Mouse (Mus musculus) layer of hippocampus, adult 2 months (tissue): ENCODE measurements at regions not wholly inside any gene's neighbourhood (a gene's known extent, or its start where the extent isn't known, plus 50 kb on each side); places are given as distances from the start of the nearest gene placed in this dataset.

Experiments used
- DNase-seq, 2 experiments: peaks; one replicate each; pipeline ENCODE4 v3.0.0; 2022; ENCODE audit warnings: low spot score in 2 of 2
- H3K27ac ChIP-seq: fragments of 200-600 bp; 2 replicates; pipeline ENCODE4 v1.8.1; 2022
- H3K4me3 ChIP-seq: fragments of 200-600 bp; 2 replicates; pipeline ENCODE4 v1.8.1; 2022; ENCODE audit warnings: mild to moderate bottlenecking
- CTCF ChIP-seq: fragments of 200-600 bp; conservative IDR thresholded peaks from 2 replicates; pipeline ENCODE4 v1.8.1; 2022; ENCODE audit warnings: antibody characterized with exemption, mild to moderate bottlenecking, moderate library complexity

DNA sequence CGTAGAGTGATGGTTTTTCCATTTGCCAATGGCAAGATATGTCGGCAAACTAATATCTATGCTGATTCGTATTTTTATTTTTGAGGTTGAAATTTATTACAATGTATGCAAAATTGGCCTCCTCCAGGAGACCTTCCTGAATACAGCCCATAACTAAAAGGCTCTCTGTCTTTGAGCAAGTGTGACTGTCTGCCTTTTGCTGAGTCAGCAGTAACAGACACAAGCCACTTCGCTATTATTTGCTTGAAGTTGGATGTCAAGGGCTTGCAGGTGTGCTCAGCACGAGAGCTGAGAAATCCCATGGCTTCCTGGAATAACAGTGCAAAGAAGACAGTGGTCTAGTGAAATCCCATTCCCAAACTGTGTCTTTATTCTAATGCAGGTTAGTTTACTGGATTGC is 56.9 kb downstream of the Dmrt2 start:
- no peak for TF ChIP-seq CTCF
- H3K27ac ChIP-seq, result no peak overlapping the region
- no peak overlapping the region for H3K4me3 ChIP-seq
- DNase-seq, result no peak

DNA sequence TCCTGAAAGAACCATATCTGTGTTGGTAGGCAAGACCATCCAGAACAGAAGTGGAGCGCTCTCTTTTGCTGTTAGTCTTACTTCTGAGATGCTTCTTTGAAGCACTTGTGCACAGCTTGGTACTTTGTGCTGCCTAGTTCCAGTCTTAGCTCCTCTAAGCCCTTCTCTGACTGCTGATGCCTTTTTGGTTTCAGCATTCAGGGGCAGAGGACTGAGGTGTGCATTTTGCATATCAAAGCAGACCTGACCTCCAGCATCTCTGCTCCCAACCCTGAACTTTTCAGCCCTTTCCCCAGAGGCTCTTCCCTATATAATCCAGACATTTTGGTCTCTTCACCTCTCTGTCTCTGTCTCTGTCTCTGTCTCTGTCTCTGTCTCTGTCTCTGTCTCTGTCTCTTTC is 57.4 kb downstream of the Dmrt2 start:
- Histone ChIP-seq H3K27ac (no peak overlapping the region), H3K4me3 (no peak overlapping the region)
- no peak for TF ChIP-seq CTCF
- no peak for DNase-seq

DNA sequence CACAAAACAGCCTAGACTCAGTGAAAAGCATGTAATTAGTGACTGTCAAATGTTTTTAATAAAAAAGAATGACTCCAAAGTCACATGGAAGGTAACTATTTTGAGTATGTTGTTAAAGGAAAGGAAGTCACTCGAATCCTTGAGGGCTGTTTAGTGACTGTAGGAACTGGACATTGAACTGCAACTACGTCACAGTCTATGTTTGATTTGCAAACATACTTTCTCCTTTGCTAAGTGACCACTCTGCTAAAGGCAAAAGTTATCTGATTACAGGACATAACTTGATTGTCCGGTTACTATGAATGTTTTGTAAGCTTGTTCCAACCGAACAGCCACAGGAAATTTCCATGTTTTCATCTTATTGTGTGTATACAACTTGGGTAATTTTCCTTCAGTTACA is 106.2 kb downstream of the Dmrt2 start:
- Histone ChIP-seq H3K4me3 (no peak overlapping the region), H3K27ac (no peak overlapping the region)
- TF ChIP-seq CTCF, result no peak
- DNase-seq, result no peak

DNA sequence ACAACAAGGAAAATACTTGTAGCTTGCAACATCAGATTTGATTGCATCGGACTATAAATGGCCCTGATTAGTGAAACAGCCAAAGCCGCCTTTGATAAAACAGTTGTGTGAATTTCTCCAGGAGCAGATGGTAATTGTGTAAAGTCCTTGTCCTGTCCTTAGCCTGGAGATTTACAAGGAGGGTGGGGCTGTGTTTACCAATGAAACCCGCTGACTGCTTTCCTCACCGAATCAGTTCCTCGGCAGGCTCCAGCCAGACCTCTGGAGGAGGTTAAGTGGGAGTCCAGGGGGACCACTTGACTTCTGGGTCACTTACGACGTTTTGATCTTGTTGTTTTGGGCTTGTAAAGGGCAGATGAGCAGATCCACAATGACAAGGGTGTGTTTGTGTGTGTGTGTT is 107.1 kb downstream of the Dmrt2 start:
- TF ChIP-seq CTCF, result no peak
- H3K27ac ChIP-seq, result no peak overlapping the region

DNA sequence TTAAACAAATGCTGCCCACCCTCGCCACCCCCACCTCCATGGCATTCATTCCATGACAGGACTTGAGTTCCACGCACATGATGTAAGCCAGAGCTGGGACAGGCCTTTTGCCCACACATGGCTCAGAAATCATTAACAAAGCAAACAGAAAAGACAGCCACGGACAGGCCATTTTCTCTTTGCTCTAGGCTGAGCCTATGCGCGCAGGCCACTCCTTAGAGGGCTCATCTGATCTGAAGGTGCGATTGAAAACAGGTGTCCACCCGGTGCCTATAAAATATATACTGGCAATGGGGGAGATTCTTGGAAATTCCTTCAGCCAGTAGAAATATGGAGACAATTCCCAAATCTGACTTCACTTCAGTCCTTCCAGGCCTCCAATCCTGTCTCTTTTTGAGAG is 109.1 kb downstream of the Dmrt2 start:
- Histone ChIP-seq H3K27ac (no peak overlapping the region), H3K4me3 (no peak overlapping the region)
- DNase-seq, result no peak
- TF ChIP-seq CTCF, result no peak

More for the DNA sequence above, 107.1 kb downstream of the Dmrt2 start:
- H3K4me3 ChIP-seq, result no peak overlapping the region
- no peak for DNase-seq

DNA sequence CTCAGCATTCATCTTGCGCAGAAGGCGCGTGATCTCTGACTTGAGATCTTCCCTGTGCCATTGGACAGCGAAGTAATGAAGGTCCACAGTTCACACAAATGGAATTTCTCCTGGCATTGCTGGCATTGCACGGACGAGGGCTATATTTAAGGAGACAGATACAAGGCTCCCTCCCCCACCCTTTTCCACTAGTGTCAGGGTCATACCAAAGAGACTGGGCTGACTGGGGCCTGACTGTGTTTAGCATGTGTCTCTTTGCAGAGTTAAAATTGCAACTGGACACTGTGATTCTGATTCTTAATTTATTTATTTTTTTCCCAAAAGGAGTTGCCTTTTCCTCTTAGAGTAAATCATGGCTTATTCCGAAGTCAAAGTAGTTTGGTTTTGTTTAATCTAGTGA is 130.5 kb downstream of the Dmrt2 start:
- Histone ChIP-seq H3K27ac (no peak overlapping the region), H3K4me3 (no peak overlapping the region)
- no peak for TF ChIP-seq CTCF
- DNase-seq, result no peak

DNA sequence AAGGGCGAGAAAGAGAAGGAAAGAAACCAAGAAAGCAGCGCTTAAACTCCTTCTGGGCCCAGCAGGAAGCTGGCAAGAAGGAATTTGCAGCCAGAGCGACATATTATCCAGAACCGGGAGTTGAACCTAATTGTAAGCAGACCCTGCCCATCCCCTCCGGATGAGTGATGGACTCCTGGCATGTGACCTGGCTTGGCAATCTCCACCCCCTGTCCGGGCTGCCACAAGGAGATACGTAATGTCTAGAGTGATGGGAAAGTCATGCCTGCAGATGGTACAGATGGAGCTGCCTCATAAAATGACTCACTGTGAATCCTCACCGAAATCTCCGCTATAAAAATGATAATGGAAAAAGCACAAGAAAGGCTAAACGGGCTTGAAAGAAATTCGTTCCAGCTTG is 133.1 kb downstream of the Dmrt2 start:
- DNase-seq, result peak; percentile 16 to 58
- no peak overlapping the region for H3K4me3 ChIP-seq
- no peak overlapping the region for H3K27ac ChIP-seq
- no peak for TF ChIP-seq CTCF

DNA sequence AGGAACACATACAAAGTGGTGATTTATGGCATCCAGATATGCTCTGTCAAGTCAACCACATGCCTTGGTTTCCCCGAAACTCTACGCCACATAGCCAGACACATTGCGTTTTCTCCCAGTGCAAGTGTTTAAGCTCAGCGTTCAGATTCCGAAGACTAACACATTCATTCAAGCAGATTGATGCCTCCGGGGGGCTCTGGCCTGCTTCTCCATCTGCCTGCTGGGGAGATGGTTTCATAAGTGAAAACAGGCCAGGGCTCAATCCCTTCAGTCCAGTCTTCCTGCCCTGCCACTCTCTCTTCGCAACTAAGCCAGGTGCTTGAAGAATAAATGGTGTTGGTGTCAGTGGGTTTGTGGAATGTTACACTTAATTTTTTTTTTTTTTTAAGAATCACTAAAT is 141.4 kb downstream of the Dmrt2 start:
- no peak for TF ChIP-seq CTCF
- DNase-seq, result no peak
- no peak overlapping the region for H3K4me3 ChIP-seq
- H3K27ac ChIP-seq, result no peak overlapping the region

DNA sequence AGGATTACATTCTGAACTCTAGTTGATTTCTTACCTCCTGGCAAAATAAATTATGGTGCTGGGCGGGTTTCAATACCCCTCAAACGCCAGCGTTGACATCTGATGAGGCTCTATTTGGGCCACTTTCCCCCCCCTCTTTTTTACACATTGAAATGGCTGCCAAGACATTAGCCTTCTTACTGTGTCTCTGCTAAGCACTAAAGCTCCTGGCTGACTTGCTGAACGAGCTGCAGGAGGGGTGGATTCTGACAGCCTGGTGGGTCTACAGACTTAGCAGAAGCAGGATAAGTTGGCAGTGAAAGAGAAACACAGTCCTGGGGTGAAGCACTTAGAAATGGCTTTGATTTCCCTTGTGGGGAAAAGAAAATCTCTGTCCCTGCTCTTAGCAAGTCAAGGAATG is 172.9 kb downstream of the Dmrt2 start:
- H3K27ac ChIP-seq, result no peak overlapping the region
- DNase-seq, result no peak
- TF ChIP-seq CTCF, result no peak
- no peak overlapping the region for H3K4me3 ChIP-seq

DNA sequence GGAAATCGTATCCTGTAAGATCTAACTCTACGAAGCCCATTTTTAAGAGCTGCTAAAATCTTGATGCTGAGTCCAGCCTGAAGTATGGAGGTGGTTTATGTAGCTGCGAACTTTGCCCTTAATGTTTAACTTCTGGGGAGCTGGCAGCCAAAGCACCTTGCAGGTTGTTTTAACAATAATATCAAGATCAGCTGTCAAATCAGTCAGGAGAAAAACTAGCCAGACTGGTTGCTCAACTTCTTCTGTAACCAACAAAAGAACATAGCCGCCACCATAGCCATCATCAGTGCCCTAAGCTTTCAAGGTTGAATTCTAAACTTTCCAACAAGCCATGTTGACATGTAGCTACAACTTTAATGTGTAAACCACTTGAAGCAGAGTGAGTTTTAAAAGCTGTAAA is 184.1 kb downstream of the Dmrt2 start:
- no peak for TF ChIP-seq CTCF
- no peak for DNase-seq
- Histone ChIP-seq H3K27ac (no peak overlapping the region), H3K4me3 (no peak overlapping the region)

DNA sequence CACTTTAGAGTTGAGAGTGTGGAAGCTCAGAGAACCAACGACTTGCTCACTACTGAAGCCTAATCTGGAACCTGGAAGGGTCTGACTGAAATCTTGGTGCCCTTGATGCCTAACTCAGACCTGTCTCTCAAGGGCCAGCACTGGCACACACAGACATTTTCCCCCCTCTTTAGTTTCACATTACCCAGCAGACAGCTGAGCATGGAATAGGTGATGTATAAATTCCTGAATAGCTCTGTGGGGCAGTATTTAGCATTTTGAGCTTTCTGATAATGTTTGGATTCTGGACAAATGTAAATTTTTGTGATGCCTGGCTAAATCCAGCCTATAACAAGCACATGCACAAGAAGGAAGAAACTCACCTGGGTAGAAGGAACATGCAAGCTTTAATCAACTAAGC is 191.1 kb downstream of the Dmrt2 start:
- Histone ChIP-seq H3K27ac (no peak overlapping the region), H3K4me3 (no peak overlapping the region)
- no peak for DNase-seq
- TF ChIP-seq CTCF, result no peak

DNA sequence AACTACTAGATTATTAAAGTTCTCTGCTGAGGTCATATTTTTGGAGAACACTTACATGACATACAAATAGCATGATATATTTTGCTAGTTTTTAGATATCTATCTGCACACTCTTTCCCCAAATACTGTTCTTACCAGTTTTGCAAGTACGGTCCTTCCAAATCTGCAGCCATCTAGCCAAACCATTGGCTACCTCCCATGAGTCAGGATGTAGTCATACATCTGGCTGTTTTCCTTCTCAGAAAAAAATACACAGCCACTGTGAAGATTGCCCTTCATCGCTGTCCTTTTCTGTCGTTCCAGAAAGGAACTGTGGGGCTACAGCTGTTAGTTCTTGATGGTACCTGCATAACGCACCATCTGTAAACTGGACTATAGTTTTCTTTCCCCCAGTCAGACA is 234.5 kb downstream of the Dmrt2 start:
- no peak for TF ChIP-seq CTCF
- Histone ChIP-seq H3K4me3 (no peak overlapping the region), H3K27ac (no peak overlapping the region)
- no peak for DNase-seq

DNA sequence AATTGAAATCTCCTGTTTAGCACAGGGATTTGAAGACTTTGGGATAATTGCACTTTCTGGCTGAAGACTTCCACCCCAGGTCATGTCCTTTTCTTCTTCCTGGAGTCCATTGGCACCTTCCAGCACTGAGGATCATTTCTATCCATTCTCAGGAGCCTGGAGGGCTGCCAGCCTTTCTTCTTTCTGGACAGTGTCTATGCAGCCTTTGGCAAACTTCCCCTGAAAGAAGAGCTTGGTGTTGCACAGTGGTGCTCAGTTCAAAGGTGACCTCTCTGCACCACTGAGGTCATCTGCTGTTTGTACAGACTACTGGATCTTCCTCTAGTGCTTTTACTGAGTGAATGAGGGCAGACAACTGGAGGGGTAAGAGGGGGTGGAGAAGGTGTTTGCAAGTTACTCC is 249.8 kb downstream of the Dmrt2 start:
- no peak for DNase-seq
- TF ChIP-seq CTCF, result no peak
- Histone ChIP-seq H3K27ac (no peak overlapping the region), H3K4me3 (no peak overlapping the region)

DNA sequence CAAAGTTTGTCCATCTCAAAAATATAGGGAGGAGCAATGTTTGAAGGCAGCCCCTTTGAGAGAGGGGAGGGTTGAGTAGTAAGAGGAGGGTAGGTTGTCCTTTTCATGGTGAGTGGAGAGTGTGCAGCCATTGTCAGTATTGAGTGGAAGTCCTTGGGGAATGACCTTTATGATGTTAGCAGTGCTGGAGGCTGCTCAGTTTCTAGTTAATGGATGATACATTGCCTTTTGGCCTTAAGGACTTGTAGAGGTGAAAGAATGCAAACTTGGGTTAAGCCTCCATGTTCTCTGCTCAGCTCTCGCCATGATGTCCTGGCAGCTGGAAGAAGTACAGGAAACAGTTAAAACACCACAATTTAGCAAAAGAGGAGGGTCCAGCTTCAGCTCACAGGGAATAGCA is 250.6 kb downstream of the Dmrt2 start:
- no peak for TF ChIP-seq CTCF
- no peak overlapping the region for H3K27ac ChIP-seq
- DNase-seq, result no peak
- no peak overlapping the region for H3K4me3 ChIP-seq

DNA sequence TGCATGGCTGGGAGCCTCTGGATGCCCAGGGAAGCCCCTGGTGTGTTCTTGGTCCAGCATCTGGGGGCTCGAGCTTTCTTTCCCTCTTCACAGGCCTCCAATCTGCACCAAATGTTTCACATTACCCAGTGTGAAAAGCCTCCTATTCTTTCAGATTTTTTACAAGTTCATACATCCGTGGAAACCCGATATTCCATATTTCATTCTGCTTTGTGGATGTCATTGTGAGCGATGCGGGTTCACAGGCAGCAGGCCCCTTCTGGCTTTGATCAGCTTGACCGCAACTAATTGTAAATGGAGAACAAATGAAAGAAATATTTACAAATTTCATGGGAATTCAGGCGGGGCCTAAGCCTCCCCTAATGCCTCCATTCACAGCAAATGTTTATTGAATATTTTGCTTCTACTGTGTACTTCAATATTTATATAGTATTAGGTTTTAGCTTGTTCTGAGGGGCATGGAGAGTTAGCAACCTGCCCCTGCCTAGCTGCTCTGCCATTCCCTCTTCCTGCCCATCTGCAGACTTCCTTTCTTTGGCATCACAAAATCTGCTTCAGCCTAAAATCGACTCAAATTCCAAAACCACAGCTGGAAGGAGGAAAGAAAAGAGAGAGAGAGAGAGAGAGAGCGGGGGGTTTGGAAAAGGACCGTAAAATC is 251.6 kb downstream of the Dmrt2 start:
- Histone ChIP-seq H3K27ac (no peak overlapping the region), H3K4me3 (no peak overlapping the region)
- no peak for TF ChIP-seq CTCF
- no peak for DNase-seq
